Mouse (Mus musculus): ENCODE data around the gene Zfp941. TPM values are rescaled to one million over a fixed set of nuclear protein-coding genes. Genes with fewer than 3 reads are reported as not detected.
A peak's percentile ranks its signal among the peaks of the same experiment; 100 is the strongest.

The Zfp941 gene
- total and polyA plus RNA-seq, 2 experiments from 2014 or later = 15.6 to 32.1 TPM

- no peak overlapping the region for H3K4me2 ChIP-seq (ENCODE audit: low read depth)
- 92% methylated on average over 6 of the region's 6 CpGs for WGBS
- no peak overlapping the region for H3K27ac ChIP-seq (ENCODE audit: low read depth, low read length)
- no peaks in the 10 kb centered on the region for H3K27me3 ChIP-seq (ENCODE audit: insufficient read depth, low read length)
- no peaks in the 10 kb centered on the region for H3K9me3 ChIP-seq (ENCODE audit: low read length)
- peaks cover 17% of the 10 kb centered on the region for H3K36me3 ChIP-seq (ENCODE audit: insufficient read depth)
- DNase-seq = no peak
- TF ChIP-seq CTCF (IDR thresholded peaks at IDR 0.05; ENCODE audit: low read depth) = 0 out of 2 replicates have a peak, but pooled peaks have one; percentile 13
- H3K9ac ChIP-seq = no peak overlapping the region
- no peak overlapping the region for H3K4me3 ChIP-seq (ENCODE audit: low read depth, low read length)
- no peaks in the 10 kb centered on the region for H3K4me1 ChIP-seq (ENCODE audit: insufficient read depth)
- ATAC-seq = no peak
Measured at GRCm38 (mm10) chr7:140810496-140810895, 11.5 kb downstream of the Zfp941 start.

GRCm38 (mm10) chr7:140805704-140806103, 16.3 kb downstream of the Zfp941 start:
- DNase-seq (peak; percentile 11), ATAC-seq (peak; percentile 29; the same call in 1 of the 2 replicates)
- Histone ChIP-seq H3K27ac (ENCODE audit: low read depth, low read length) (no peak overlapping the region), H3K9me3 (ENCODE audit: low read length) (no peaks in the 10 kb centered on the region), H3K4me1 (ENCODE audit: insufficient read depth) (no peaks in the 10 kb centered on the region), H3K4me3 (ENCODE audit: low read depth, low read length) (no peak overlapping the region), H3K4me2 (ENCODE audit: low read depth) (no peak overlapping the region), H3K36me3 (ENCODE audit: insufficient read depth) (no peaks in the 10 kb centered on the region), H3K9ac (no peak overlapping the region), H3K27me3 (ENCODE audit: insufficient read depth, low read length) (no peaks in the 10 kb centered on the region)
- TF ChIP-seq CTCF (IDR thresholded peaks at IDR 0.05; ENCODE audit: low read depth) = peak; percentile 57
- 13% methylated on average over 1 of the region's 1 CpGs for WGBS

GRCm38 (mm10) chr7:140802629-140803028, 19.3 kb downstream of the Zfp941 start:
- WGBS = 69% methylated on average over 6 of the region's 6 CpGs
- ATAC-seq (no peak), DNase-seq (no peak)
- no peak overlapping the region for H3K9ac ChIP-seq
- H3K9me3 ChIP-seq (ENCODE audit: low read length) = no peaks in the 10 kb centered on the region
- no peaks in the 10 kb centered on the region for H3K4me1 ChIP-seq (ENCODE audit: insufficient read depth)
- TF ChIP-seq CTCF (IDR thresholded peaks at IDR 0.05; ENCODE audit: low read depth) = no peak
- no peaks in the 10 kb centered on the region for H3K27me3 ChIP-seq (ENCODE audit: insufficient read depth, low read length)
- H3K27ac ChIP-seq (ENCODE audit: low read depth, low read length) = no peak overlapping the region
- no peak overlapping the region for H3K4me2 ChIP-seq (ENCODE audit: low read depth)
- H3K4me3 ChIP-seq (ENCODE audit: low read depth, low read length) = no peak overlapping the region
- H3K36me3 ChIP-seq (ENCODE audit: insufficient read depth) = no peaks in the 10 kb centered on the region

- H3K4me3 ChIP-seq (ENCODE audit: low read depth, low read length) = no peak overlapping the region
- H3K9me3 ChIP-seq (ENCODE audit: low read length) = no peaks in the 10 kb centered on the region
- H3K4me2 ChIP-seq (ENCODE audit: low read depth) = no peak overlapping the region
- no peak overlapping the region for H3K27ac ChIP-seq (ENCODE audit: low read depth, low read length)
- no peak for DNase-seq
- WGBS = 67% methylated on average over 2 of the region's 2 CpGs
- no peak for TF ChIP-seq CTCF (IDR thresholded peaks at IDR 0.05; ENCODE audit: low read depth)
- no peaks in the 10 kb centered on the region for H3K36me3 ChIP-seq (ENCODE audit: insufficient read depth)
- H3K27me3 ChIP-seq (ENCODE audit: insufficient read depth, low read length) = no peaks in the 10 kb centered on the region
- H3K4me1 ChIP-seq (ENCODE audit: insufficient read depth) = no peaks in the 10 kb centered on the region
- ATAC-seq = no peak
- H3K9ac ChIP-seq = no peak overlapping the region
Measured at GRCm38 (mm10) chr7:140798212-140798611, 23.8 kb downstream of the Zfp941 start.

GRCm38 (mm10) chr7:140797619-140798018, 24.4 kb downstream of the Zfp941 start:
- no peaks in the 10 kb centered on the region for H3K4me1 ChIP-seq (ENCODE audit: insufficient read depth)
- H3K4me2 ChIP-seq (ENCODE audit: low read depth) = no peak overlapping the region
- 84% methylated on average over 3 of the region's 3 CpGs for WGBS
- H3K36me3 ChIP-seq (ENCODE audit: insufficient read depth) = no peaks in the 10 kb centered on the region
- ATAC-seq (no peak), DNase-seq (no peak)
- H3K9ac ChIP-seq = no peak overlapping the region
- no peak overlapping the region for H3K4me3 ChIP-seq (ENCODE audit: low read depth, low read length)
- no peak overlapping the region for H3K27ac ChIP-seq (ENCODE audit: low read depth, low read length)
- no peaks in the 10 kb centered on the region for H3K9me3 ChIP-seq (ENCODE audit: low read length)
- TF ChIP-seq CTCF (IDR thresholded peaks at IDR 0.05; ENCODE audit: low read depth) = no peak
- H3K27me3 ChIP-seq (ENCODE audit: insufficient read depth, low read length) = no peaks in the 10 kb centered on the region

- no peak for DNase-seq
- Histone ChIP-seq H3K27ac (ENCODE audit: low read depth, low read length) (no peak overlapping the region), H3K9ac (no peak overlapping the region), H3K4me1 (ENCODE audit: insufficient read depth) (no peaks in the 10 kb centered on the region), H3K4me2 (ENCODE audit: low read depth) (no peak overlapping the region), H3K9me3 (ENCODE audit: low read length) (no peaks in the 10 kb centered on the region), H3K36me3 (ENCODE audit: insufficient read depth) (no peaks in the 10 kb centered on the region), H3K4me3 (ENCODE audit: low read depth, low read length) (no peak overlapping the region), H3K27me3 (ENCODE audit: insufficient read depth, low read length) (no peaks in the 10 kb centered on the region)
- TF ChIP-seq CTCF (IDR thresholded peaks at IDR 0.05; ENCODE audit: low read depth) = no peak
- 68% methylated on average over 4 of the region's 4 CpGs for WGBS
- ATAC-seq = no peak
Measured at GRCm38 (mm10) chr7:140793541-140793940, 28.4 kb downstream of the Zfp941 start.

GRCm38 (mm10) chr7:140788053-140788435, 33.9 kb downstream of the Zfp941 start:
- H3K27me3 ChIP-seq (ENCODE audit: insufficient read depth, low read length) = no peaks in the 10 kb centered on the region
- no peak overlapping the region for H3K27ac ChIP-seq (ENCODE audit: low read depth, low read length)
- DNase-seq = no peak
- no peak overlapping the region for H3K4me3 ChIP-seq (ENCODE audit: low read depth, low read length)
- 85% methylated on average over 7 of the region's 7 CpGs for WGBS
- ATAC-seq = no peak
- H3K36me3 ChIP-seq (ENCODE audit: insufficient read depth) = no peaks in the 10 kb centered on the region
- no peaks in the 10 kb centered on the region for H3K9me3 ChIP-seq (ENCODE audit: low read length)
- no peaks in the 10 kb centered on the region for H3K4me1 ChIP-seq (ENCODE audit: insufficient read depth)
- H3K4me2 ChIP-seq (ENCODE audit: low read depth) = no peak overlapping the region
- H3K9ac ChIP-seq = no peak overlapping the region
- TF ChIP-seq CTCF (IDR thresholded peaks at IDR 0.05; ENCODE audit: low read depth) = no peak
